ENCODE assay signal across 11 mouse cellular contexts in the genomic region with DNA sequence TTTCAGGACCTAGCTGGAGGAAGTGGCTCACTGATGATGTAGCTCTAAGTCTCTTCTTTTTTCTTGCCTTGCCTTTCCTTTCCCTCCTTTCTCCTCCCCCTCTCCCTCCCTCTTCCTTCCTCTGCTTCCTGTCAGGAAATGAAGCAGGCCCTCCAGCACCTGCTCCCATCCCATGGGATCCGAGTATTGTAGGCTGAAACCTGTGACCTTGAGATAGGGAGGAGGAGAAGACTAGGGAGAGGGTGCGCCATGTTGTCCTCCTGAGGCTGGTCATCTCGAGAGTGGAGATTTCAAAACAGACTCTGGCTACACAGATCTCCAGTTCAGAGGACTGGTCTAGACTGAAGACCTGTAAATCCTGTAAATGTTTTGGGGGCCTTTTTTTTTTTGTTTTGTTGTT. TPM values are rescaled to one million over a fixed set of nuclear protein-coding genes. Genes with fewer than 3 reads are reported as not detected.
A peak's percentile ranks its signal among the peaks of the same experiment; 100 is the strongest.
DNase-seq lines count a peak whose midpoint lies in the region; ATAC-seq lines count a peak whose summit lies in the region.
"Had no signal": no experiment of that assay in that cellular context is flagged by ENCODE, and none has a peak within 500 bp of the region (broad histone marks: within the 10 kb centered on the region; RNA-seq: fewer than 3 reads in every experiment).

No protein-coding gene starts in this region.

- H3K4me2 ChIP-seq in intestine, embryonic 14.5 days (ENCODE audit: low read length) = 0 out of 2 replicates have a peak overlapping the region, but pooled peaks have one; percentile 83
- no peak overlapping the region; the same call in 1 of the 2 replicates for H3K4me2 ChIP-seq in intestine, embryonic 16.5 days (ENCODE audit: low read depth, low read length)

- WGBS in intestine, embryonic 14.5 days = 60% methylated on average over 3 of the region's 3 CpGs
- 55% methylated on average over 3 of the region's 3 CpGs for WGBS in intestine, embryonic 16.5 days

- peak; percentile 44 for DNase-seq in adrenal gland, postnatal 10 days
- no peak for DNase-seq in adrenal gland, postnatal 36 days
- DNase-seq in intestine, embryonic 14.5 days (ENCODE audit: low spot score) = no peak
- peak; percentile 30 for DNase-seq in testis, postnatal 14 days (ENCODE audit: low spot score)
- no peak for DNase-seq in testis, postnatal 10 days (ENCODE audit: low spot score)
- DNase-seq in thymus, adult 18-20 months = no peak
- DNase-seq: spleen, adult 18-20 months had no signal

- H3K27me3 ChIP-seq in intestine, embryonic 14.5 days (replicated peaks; ENCODE audit: control insufficient read depth, insufficient read depth, low read length) = no peaks in the 10 kb centered on the region
- H3K27me3 ChIP-seq in intestine, embryonic 16.5 days (replicated peaks; ENCODE audit: control insufficient read depth, insufficient read depth, low read length) = no peaks in the 10 kb centered on the region
- H3K27me3 ChIP-seq: Patski had no signal

- no peak overlapping the region for H3K27ac ChIP-seq in intestine, embryonic 14.5 days (ENCODE audit: low read depth)
- H3K27ac ChIP-seq in intestine, embryonic 16.5 days (ENCODE audit: low read length) = no peak overlapping the region

- no peak overlapping the region for H3K9ac ChIP-seq in intestine, embryonic 14.5 days (ENCODE audit: low read length)
- no peak overlapping the region for H3K9ac ChIP-seq in intestine, embryonic 16.5 days (ENCODE audit: low read depth, low read length)

- no peak overlapping the region for H3K4me3 ChIP-seq in intestine, embryonic 14.5 days (ENCODE audit: low read depth, low read length)
- no peak overlapping the region for H3K4me3 ChIP-seq in intestine, embryonic 16.5 days (ENCODE audit: low read length)

- peaks cover 17% of the 10 kb centered on the region for H3K4me1 ChIP-seq in intestine, embryonic 14.5 days (replicated peaks; ENCODE audit: control insufficient read depth, insufficient read depth, low read length)
- peaks cover 14% of the 10 kb centered on the region for H3K4me1 ChIP-seq in intestine, embryonic 16.5 days (ENCODE audit: control insufficient read depth, insufficient read depth, low read length)

- H3K9me3 ChIP-seq in intestine, embryonic 14.5 days (ENCODE audit: control insufficient read depth, low read length) = no peaks in the 10 kb centered on the region
- no peaks in the 10 kb centered on the region for H3K9me3 ChIP-seq in intestine, embryonic 16.5 days (ENCODE audit: control insufficient read depth, low read length)
- H3K9me3 ChIP-seq: forebrain, embryonic 10.5 days had no signal

- no peak for ATAC-seq in intestine, embryonic 14.5 days (replicated peaks; ENCODE audit: low FRiP score, low TSS enrichment, low read depth)
- ATAC-seq in intestine, embryonic 16.5 days = no peak
- ATAC-seq in frontal cortex, adult (ENCODE audit: low TSS enrichment) = no peak
- ATAC-seq: Patski had no signal

- H3K36me3 ChIP-seq in intestine, embryonic 14.5 days (ENCODE audit: control insufficient read depth, insufficient read depth, low read length) = no peaks in the 10 kb centered on the region
- H3K36me3 ChIP-seq in intestine, embryonic 16.5 days (ENCODE audit: control insufficient read depth, insufficient read depth, low read length) = no peaks in the 10 kb centered on the region
- H3K36me3 ChIP-seq: forebrain, embryonic 10.5 days had no signal

RNA-seq across cellular contexts. Expression of a gene that starts 1.6 kb away (rescaled TPM):
- total RNA-seq in adrenal gland, postnatal 10 days (2021) = 10 to 100 TPM in 1 of 2 experiments, 1 to 10 TPM in 1; 7.4 to 12.0 TPM
- total RNA-seq in adrenal gland, postnatal 36 days (2021) = 1 to 10 TPM; 8.1 to 9.3 TPM
- 7.5 and 8.0 TPM in 2 replicates for polyA plus RNA-seq in intestine, embryonic 14.5 days (2014; fragmentation: Nextera tagmentation; extraction: Ambion mirVana)
- 7.0 TPM in 2 replicates for polyA plus RNA-seq in intestine, embryonic 16.5 days (2015; fragmentation: Nextera tagmentation; extraction: Ambion mirVana)

RNA-seq across cellular contexts. Expression of a gene that starts 5.6 kb away (rescaled TPM):
- total RNA-seq in adrenal gland, postnatal 10 days (2021) = 10 to 100 TPM; 26.6 to 29.4 TPM
- 10 to 100 TPM; 30.4 to 31.6 TPM for total RNA-seq in adrenal gland, postnatal 36 days (2021)
- polyA plus RNA-seq in intestine, embryonic 14.5 days (2014; fragmentation: Nextera tagmentation; extraction: Ambion mirVana) = 32.3 and 32.5 TPM in 2 replicates
- polyA plus RNA-seq in intestine, embryonic 16.5 days (2015; fragmentation: Nextera tagmentation; extraction: Ambion mirVana) = 26.6 and 28.5 TPM in 2 replicates

RNA-seq across cellular contexts. Expression of a gene that starts 47.3 kb away (rescaled TPM):
- 10 to 100 TPM in 1 of 2 experiments, 1 to 10 TPM in 1; 8.4 to 10.2 TPM for total RNA-seq in adrenal gland, postnatal 10 days (2021)
- total RNA-seq in adrenal gland, postnatal 36 days (2021) = 1 to 10 TPM; 5.2 to 9.7 TPM
- polyA plus RNA-seq in intestine, embryonic 14.5 days (2014; fragmentation: Nextera tagmentation; extraction: Ambion mirVana) = 3.4 and 4.1 TPM in 2 replicates
- polyA plus RNA-seq in intestine, embryonic 16.5 days (2015; fragmentation: Nextera tagmentation; extraction: Ambion mirVana) = 5.7 and 6.6 TPM in 2 replicates

Comparison
In these comparisons a context has a peak if more than half of its experiments do, and no peak if none do; other contexts are left out.
1. DNase-seq: peak in adrenal gland, postnatal 10 days (single experiment) and testis, postnatal 14 days (single experiment); none in adrenal gland, postnatal 36 days (0 of 2), intestine, embryonic 14.5 days (single experiment), testis, postnatal 10 days (single experiment) and thymus, adult 18-20 months (0 of 2).